In genomic region chr5:31808271-31808670, GRCm38 (mm10) we compare ENCODE assay signal across 17 mouse cellular contexts.
DNase-seq lines count a peak whose midpoint lies in the region; ATAC-seq and TF ChIP-seq lines count a peak whose summit lies in the region.
"Had no signal": no experiment of that assay in that cellular context is flagged by ENCODE, and none has a peak within 500 bp of the region (broad histone marks: within the 10 kb centered on the region; RNA-seq: fewer than 3 reads in every experiment).

No protein-coding gene starts in this region.

- H3K4me3 ChIP-seq in gastrocnemius, adult 2 months: no peak overlapping the region
- no peak overlapping the region for H3K4me3 ChIP-seq in liver, embryonic 11.5 days (ENCODE audit: low read depth, low read length)
- H3K4me3 ChIP-seq: embryonic facial prominence, embryonic 15.5 days; left cerebral cortex, adult 2 months had no signal

- intact Hi-C loops in gastrocnemius, adult 2 months (cut with DNase I): no loop called here

- H3K27ac ChIP-seq in gastrocnemius, adult 2 months: no peak overlapping the region
- H3K27ac ChIP-seq in liver, embryonic 11.5 days (ENCODE audit: low read depth, low read length): no peak overlapping the region
- H3K27ac ChIP-seq: embryonic facial prominence, embryonic 15.5 days; left cerebral cortex, adult 2 months; liver, embryonic 14.5 days had no signal

- H3K9me3 ChIP-seq in liver, embryonic 11.5 days (ENCODE audit: control insufficient read depth, low read length): no peaks in the 10 kb centered on the region
- H3K9me3 ChIP-seq: embryonic facial prominence, embryonic 15.5 days had no signal

- H3K4me2 ChIP-seq in liver, embryonic 11.5 days: no peak overlapping the region
- H3K4me2 ChIP-seq: embryonic facial prominence, embryonic 15.5 days; heart, embryonic 11.5 days had no signal

- no peak for ATAC-seq in liver, embryonic 11.5 days (replicated peaks; ENCODE audit: low FRiP score)
- ATAC-seq: activated CD4-positive, CD25-positive, alpha-beta regulatory T cell, adult 4 months; lung, postnatal 0 days had no signal

- no peak for TF ChIP-seq CTCF in gastrocnemius, adult 2 months (IDR thresholded peaks at IDR 0.05)

- H3K4me1 ChIP-seq in liver, embryonic 11.5 days (replicated peaks; ENCODE audit: control insufficient read depth, insufficient read depth, low read length): peaks cover 8% of the 10 kb centered on the region

- H3K27me3 ChIP-seq in liver, embryonic 11.5 days (replicated peaks; ENCODE audit: control insufficient read depth, insufficient read depth, low read length): no peaks in the 10 kb centered on the region
- H3K27me3 ChIP-seq: CH12.LX; embryonic facial prominence, embryonic 15.5 days had no signal

- H3K9ac ChIP-seq in liver, embryonic 11.5 days (ENCODE audit: low read depth, low read length): no peak overlapping the region
- H3K9ac ChIP-seq: embryonic facial prominence, embryonic 15.5 days; liver, embryonic 14.5 days had no signal

- 83% methylated on average over 2 of the region's 2 CpGs for WGBS in liver, embryonic 11.5 days

- H3K36me3 ChIP-seq in liver, embryonic 11.5 days (ENCODE audit: control insufficient read depth, insufficient read depth, low read length): no peaks in the 10 kb centered on the region
- H3K36me3 ChIP-seq: embryonic facial prominence, embryonic 15.5 days had no signal

- peak; percentile 21 for DNase-seq in gastrocnemius, adult 2 months
- no peak for DNase-seq in gastrocnemius, postnatal 4 days (ENCODE audit: low spot score in 2 of 2)
- DNase-seq in 3T3-L1 (ENCODE audit: low read depth, low spot score) (peak; percentile 12), NIH3T3 (ENCODE audit: low read depth) (peak; percentile 71)
- peak; percentile 43 for DNase-seq in cerebellum, adult 9-11 months
- DNase-seq in liver, embryonic 11.5 days (ENCODE audit: low spot score): no peak
- no peak for DNase-seq in embryo, embryonic 10.5 days (ENCODE audit: low spot score)
- DNase-seq: kidney, adult 8-10 months; kidney, postnatal 36 days; right cerebral cortex, postnatal 4 days had no signal

Comparison
In these comparisons a context has a peak if more than half of its experiments do, and no peak if none do; other contexts are left out.
1. DNase-seq: peak in gastrocnemius, adult 2 months (single experiment), 3T3-L1 (single experiment), NIH3T3 (single experiment) and cerebellum, adult 9-11 months (single experiment); none in gastrocnemius, postnatal 4 days (0 of 2), liver, embryonic 11.5 days (single experiment) and embryo, embryonic 10.5 days (single experiment).